Mouse (Mus musculus): Measurements from ENCODE around the gene Tpgs1.

DNA sequence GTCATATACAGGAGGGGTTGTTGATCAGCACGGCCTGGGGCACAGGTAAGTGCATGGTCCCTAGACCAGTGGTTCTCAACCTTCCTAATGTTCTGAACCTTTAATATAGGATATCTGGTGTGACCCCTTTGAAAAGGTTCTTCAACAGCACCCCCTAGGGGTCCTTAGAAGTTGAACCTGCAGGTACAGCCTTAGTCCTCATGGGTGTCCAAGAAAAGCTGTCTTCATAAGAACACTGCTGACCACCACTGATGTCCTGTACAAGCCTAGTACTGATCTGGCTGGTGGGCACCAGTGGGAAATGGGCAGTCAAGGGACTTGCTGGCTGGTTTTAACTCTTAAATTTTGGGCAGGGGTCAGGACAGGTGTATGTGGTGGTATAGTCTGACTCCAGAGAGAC is 42.9 kb downstream of the Tpgs1 start:
- no peak for TF ChIP-seq CTCF (IDR thresholded peaks at IDR 0.05; ENCODE audit: low read depth, low read length)
- TF ChIP-seq POLR2A (IDR thresholded peaks at IDR 0.05; ENCODE audit: insufficient read depth, low read length): no peak
- TF ChIP-seq EP300 (IDR thresholded peaks at IDR 0.05; ENCODE audit: insufficient read depth, low read depth, low read length): no peak

Data from ES-Bruce4 (cell line).